Mouse (Mus musculus) embryo, embryonic 11 days (tissue): ENCODE measurements around the gene Olfr295.

Experiments used
- DNase-seq: peaks from one replicate; pipeline ENCODE4 v3.0.0-alpha.2; 2015

Gene Olfr295

DNA sequence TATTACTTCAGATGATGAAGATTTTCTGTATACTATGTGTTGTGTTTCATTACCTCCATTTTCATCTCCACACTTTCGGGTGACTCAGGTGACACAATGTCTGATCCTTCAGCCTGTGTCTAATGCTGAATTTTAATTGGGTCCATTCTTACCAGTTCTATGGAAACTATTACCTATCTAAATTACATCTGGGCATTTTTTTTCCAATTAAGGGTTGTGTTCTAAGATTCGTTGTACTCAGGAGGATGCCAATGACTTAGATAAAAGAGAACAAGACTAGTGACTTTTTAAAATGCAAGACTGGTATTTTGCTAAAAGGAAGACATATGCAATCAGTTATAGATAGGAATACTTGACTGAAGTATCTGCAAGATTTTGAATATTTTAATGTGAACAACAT lies at the start of gene Olfr295:
Gene Olfr295 (plus strand): TSS at position 301 of the 400 bp plus-strand sequence.
- no peak for DNase-seq

DNA sequence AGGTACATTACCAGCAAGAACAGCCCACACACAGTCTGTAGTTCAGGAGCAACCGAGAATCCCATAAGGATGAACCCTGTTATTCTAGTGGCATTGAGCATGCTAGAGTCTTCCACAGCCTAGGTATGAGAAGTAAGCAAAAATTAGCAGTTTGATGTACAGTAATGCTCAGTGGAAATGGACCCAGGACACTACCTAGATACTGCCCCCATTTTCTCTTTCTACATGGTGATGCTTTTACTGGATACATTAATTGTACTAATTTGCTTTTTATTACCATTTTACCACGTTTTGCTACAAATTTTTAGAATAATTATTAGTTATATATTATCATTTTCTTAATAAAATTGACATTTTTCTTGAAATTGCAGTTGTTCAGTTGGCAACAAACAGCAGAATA lies 32.9 kb downstream of the Olfr295 start, which contains the start of gene Olfr294:
Gene Olfr294 (minus strand): TSS at position 101 of the 400 bp plus-strand sequence.
- no peak for DNase-seq
